Mouse (Mus musculus) hindbrain, embryonic 14.5 days (tissue): ENCODE data around the gene Sstr2. TPM values are rescaled to one million over a fixed set of nuclear protein-coding genes. Genes with fewer than 3 reads are reported as not detected.

ENCODE experiments used
- ATAC-seq: fragments of 200-750 bp; cut with Nextera tagmentation; 2 replicates; pipeline ENCODE4 v1.8.0; 2017; ENCODE audit warnings: moderate number of reproducible peaks, mild to moderate bottlenecking, moderate TSS enrichment, moderate library complexity; ENCODE audit not compliant: low FRiP score
- DNase-seq: peaks from one replicate; pipeline ENCODE4 v3.0.0-alpha.2; 2015; ENCODE audit warnings: low spot score
- H3K27ac ChIP-seq: fragments of 300-500 bp; sonication (generic); 2 replicates; pipeline ENCODE4 v1.5.1; 2014; ENCODE audit warnings: mild to moderate bottlenecking, moderate library complexity
- H3K27me3 ChIP-seq: fragments of 300-500 bp; sonication (generic); 2 replicates; pipeline ENCODE4 v1.6.1; 2014; ENCODE audit warnings: mild to moderate bottlenecking, low read length, mixed read lengths; ENCODE audit not compliant: control insufficient read depth, insufficient read depth
- H3K36me3 ChIP-seq: fragments of 300-500 bp; sonication (generic); replicated peaks from 2 replicates; pipeline ENCODE4 v1.6.1; 2014; ENCODE audit not compliant: control insufficient read depth, insufficient read depth
- H3K4me1 ChIP-seq: fragments of 300-500 bp; sonication (generic); replicated peaks from 2 replicates; pipeline ENCODE4 v1.6.1; 2014; ENCODE audit warnings: antibody characterized with exemption, low read length, mixed read lengths; ENCODE audit not compliant: control insufficient read depth, insufficient read depth
- H3K4me2 ChIP-seq: fragments of 300-500 bp; sonication (generic); replicated peaks from 2 replicates; pipeline ENCODE4 v1.6.1; 2014; ENCODE audit warnings: mild to moderate bottlenecking, moderate library complexity
- H3K4me3 ChIP-seq: fragments of 300-500 bp; sonication (generic); replicated peaks from 2 replicates; pipeline ENCODE4 v1.5.1; 2014; ENCODE audit warnings: mild to moderate bottlenecking, low read length
- H3K9ac ChIP-seq: fragments of 300-500 bp; sonication (generic); 2 replicates; pipeline ENCODE4 v1.6.1; 2014
- H3K9me3 ChIP-seq: fragments of 300-500 bp; sonication (generic); 2 replicates; pipeline ENCODE4 v1.6.1; 2016; ENCODE audit warnings: low read length; ENCODE audit not compliant: control insufficient read depth
- WGBS: fragments of 180-500 bp; shearing (Covaris S2); extraction: QIAGEN DNeasy Blood & Tissue Kit; methylation state at CpG from one replicate; pipeline ENCODE4 v1.1.7; 2014; 5-methylcytosine and 5-hydroxymethylcytosine counted together
- polyA plus RNA-seq: library from polyadenylated mRNA; unstranded; fragments of >200 nt; fragmentation: Nextera tagmentation; extraction: Ambion mirVana; gene quantifications from 2 replicates; pipeline ENCODE4 v1.2.1, GENCODE M21; 2014

Sstr2 gene
- polyA plus RNA-seq, 1 experiment from 2014 or later: 19.4 TPM

GRCm38 (mm10) chr11:113673614-113674013, 54.5 kb downstream of the Sstr2 start:
- 89% methylated on average over 4 of the region's 4 CpGs for WGBS
- H3K36me3 ChIP-seq: peaks cover 59% of the 10 kb centered on the region
- ATAC-seq: no peak

GRCm38 (mm10) chr11:113674595-113674994, 55.5 kb downstream of the Sstr2 start:
- Histone ChIP-seq H3K9ac (no peak overlapping the region), H3K4me2 (no peak overlapping the region), H3K4me3 (no peak overlapping the region), H3K9me3 (no peaks in the 10 kb centered on the region), H3K4me1 (no peaks in the 10 kb centered on the region), H3K36me3 (peaks cover 59% of the 10 kb centered on the region), H3K27ac (no peak overlapping the region), H3K27me3 (no peaks in the 10 kb centered on the region)
- DNase-seq (no peak), ATAC-seq (no peak)
- whole genome bisulfite sequencing: 85% methylated on average over 5 of the region's 5 CpGs

More at GRCm38 (mm10) chr11:113673614-113674013, 54.5 kb downstream of the Sstr2 start:
- no peak for DNase-seq
- H3K4me3 ChIP-seq: no peak overlapping the region
- H3K9ac ChIP-seq: no peak overlapping the region
- no peak overlapping the region for H3K27ac ChIP-seq
- H3K4me1 ChIP-seq: no peaks in the 10 kb centered on the region
- H3K9me3 ChIP-seq: no peaks in the 10 kb centered on the region
- no peak overlapping the region for H3K4me2 ChIP-seq
- no peaks in the 10 kb centered on the region for H3K27me3 ChIP-seq

Other genes starting within 250 kb of the Sstr2 start
- gene Cog1, start 29.8 kb downstream of the Sstr2 start, polyA plus RNA-seq: 38.0 and 41.9 TPM in 2 replicates
- gene Slc39a11, start 30.7 kb downstream of the Sstr2 start, polyA plus RNA-seq: 25.5 and 30.2 TPM in 2 replicates
- gene Fam104a, start 64.8 kb downstream of the Sstr2 start, polyA plus RNA-seq: 42.3 and 43.7 TPM in 2 replicates
- gene D11Wsu47e, start 65.1 kb downstream of the Sstr2 start, polyA plus RNA-seq: 22.2 and 24.2 TPM in 2 replicates
- 0.27 and 0.54 TPM in 2 replicates for gene Cpsf4l, start 90.7 kb downstream of the Sstr2 start, polyA plus RNA-seq
- gene Cdc42ep4, start 132.5 kb downstream of the Sstr2 start, polyA plus RNA-seq: 42.0 and 43.8 TPM in 2 replicates